Mouse (Mus musculus) MEL (cell line): ENCODE measurements around the gene Ssr1. TPM values are rescaled to one million over a fixed set of nuclear protein-coding genes. Genes with fewer than 3 reads are reported as not detected.
A peak's percentile ranks its signal among the peaks of the same experiment; 100 is the strongest.

Experiments used
- DNase-seq: peaks from one replicate; pipeline ENCODE4 v3.0.0; 2011; ENCODE audit warnings: low read depth, low spot score
- H3K27ac ChIP-seq: 2 replicates; pipeline ENCODE4 v1.5.1; 2012; ENCODE audit warnings: low read depth, mild to moderate bottlenecking, control low read depth, low read length, moderate library complexity; ENCODE audit not compliant: control insufficient read depth
- H3K27me3 ChIP-seq, 2 experiments: fragments of 150-350 bp in 1 of 2; sonication (generic) in 1 of 2; 2 replicates each; pipeline ENCODE4 v1.6.1; 2012; ENCODE audit warnings: low read length in 2 of 2, mild to moderate bottlenecking in 2 of 2, improper control_type of control experiment in 1 of 2, moderate library complexity in 1 of 2; ENCODE audit not compliant: insufficient read depth in 2 of 2, control insufficient read depth in 1 of 2
- H3K36me3 ChIP-seq, 2 experiments: 2 replicates each; pipeline ENCODE4 v1.6.1; 2012 to 2014; ENCODE audit warnings: low read length in 2 of 2, improper control_type of control experiment in 1 of 2, inconsistent platforms in 1 of 2, mild to moderate bottlenecking in 1 of 2; ENCODE audit not compliant: insufficient read depth in 2 of 2, control insufficient read depth in 1 of 2
- H3K4me1 ChIP-seq, 2 experiments: fragments of 150-350 bp in 1 of 2; sonication (generic) in 1 of 2; 2 replicates each; pipeline ENCODE4 v1.6.1; 2012; ENCODE audit warnings: low read length in 2 of 2, improper control_type of control experiment in 1 of 2, mild to moderate bottlenecking in 1 of 2; ENCODE audit not compliant: insufficient read depth in 2 of 2, control insufficient read depth in 1 of 2
- H3K4me3 ChIP-seq, 2 experiments: fragments of 150-350 bp in 1 of 2; sonication (generic) in 1 of 2; 2 replicates each; pipeline ENCODE4 v1.5.1; 2012; ENCODE audit warnings: low read depth in 2 of 2, low read length in 2 of 2, mild to moderate bottlenecking in 2 of 2, moderate library complexity in 2 of 2, control low read depth in 1 of 2, improper control_type of control experiment in 1 of 2; ENCODE audit not compliant: control insufficient read depth in 1 of 2, insufficient read depth in 1 of 2
- H3K79me2 ChIP-seq: 2 replicates; pipeline ENCODE4 v1.6.1; 2012; ENCODE audit warnings: mild to moderate bottlenecking, low read length, moderate library complexity; ENCODE audit not compliant: control insufficient read depth, poor library complexity, insufficient read depth
- H3K9ac ChIP-seq: 2 replicates; pipeline ENCODE4 v1.6.1; 2012; ENCODE audit warnings: low read depth, mild to moderate bottlenecking, control low read depth, low read length, moderate library complexity; ENCODE audit not compliant: control insufficient read depth, poor library complexity, severe bottlenecking
- H3K9me3 ChIP-seq: fragments of 150-350 bp; sonication (generic); replicated peaks from 2 replicates; pipeline ENCODE4 v1.6.1; 2012; ENCODE audit warnings: mild to moderate bottlenecking, low read length, improper control_type of control experiment, moderate library complexity; ENCODE audit not compliant: insufficient read depth
- BHLHE40 ChIP-seq: IDR thresholded peaks from 2 replicates; pipeline ENCODE4 v1.6.1; 2012; ENCODE audit warnings: low read depth, mild to moderate bottlenecking, inconsistent platforms, low read length, improper control_type of control experiment, borderline replicate concordance
- CHD1 ChIP-seq: IDR thresholded peaks from 2 replicates; pipeline ENCODE4 v1.6.1; 2012; ENCODE audit warnings: low read depth, mild to moderate bottlenecking, inconsistent platforms, low read length, improper control_type of control experiment
- CTCF ChIP-seq, 3 experiments: IDR thresholded peaks in 2 of 3; conservative IDR thresholded peaks in 1 of 3; 2 replicates each; pipeline ENCODE4 v1.5.1; 2011 to 2012; ENCODE audit warnings: low read length in 3 of 3, low read depth in 2 of 3, mild to moderate bottlenecking in 2 of 3, improper control_type of control experiment in 1 of 3, inconsistent platforms in 1 of 3, mixed read lengths in 1 of 3, moderate library complexity in 1 of 3; ENCODE audit not compliant: control insufficient read depth in 1 of 3, insufficient read depth in 1 of 3, poor library complexity in 1 of 3, severe bottlenecking in 1 of 3
- E2F4 ChIP-seq: IDR thresholded peaks from 2 replicates; pipeline ENCODE4 v1.6.1; 2011; ENCODE audit warnings: low read depth, low read length, improper control_type of control experiment, borderline replicate concordance
- ELF1 ChIP-seq: IDR thresholded peaks from 2 replicates; pipeline ENCODE4 v1.6.1; 2014; ENCODE audit warnings: low read depth, mild to moderate bottlenecking, inconsistent platforms, low read length, improper control_type of control experiment, moderate library complexity
- EP300 ChIP-seq, 2 experiments: IDR thresholded peaks; 2 replicates each; pipeline ENCODE4 v1.6.1; 2011; ENCODE audit warnings: improper control_type of control experiment in 2 of 2, low read length in 2 of 2, low read depth in 1 of 2, mild to moderate bottlenecking in 1 of 2
- GABPA ChIP-seq: IDR thresholded peaks from 2 replicates; pipeline ENCODE4 v1.6.1; 2012; ENCODE audit warnings: low read depth, mild to moderate bottlenecking, inconsistent platforms, low read length, improper control_type of control experiment, moderate library complexity
- GATA1 ChIP-seq: IDR thresholded peaks from 2 replicates; pipeline ENCODE4 v1.6.1; 2011; ENCODE audit warnings: low read depth, low read length, improper control_type of control experiment
- MAFK ChIP-seq: IDR thresholded peaks from 2 replicates; pipeline ENCODE4 v1.6.1; 2011; ENCODE audit warnings: low read depth, mild to moderate bottlenecking, low read length, improper control_type of control experiment, borderline replicate concordance
- MAX ChIP-seq: IDR thresholded peaks from 2 replicates; pipeline ENCODE4 v1.6.1; 2011; ENCODE audit warnings: low read length, improper control_type of control experiment
- MAZ ChIP-seq: IDR thresholded peaks from 2 replicates; pipeline ENCODE4 v1.6.1; 2012; ENCODE audit warnings: low read depth, mild to moderate bottlenecking, inconsistent platforms, low read length, improper control_type of control experiment
- MEF2A ChIP-seq: IDR thresholded peaks from 2 replicates; pipeline ENCODE4 v1.6.1; 2014; ENCODE audit warnings: low read depth, mild to moderate bottlenecking, inconsistent platforms, low read length, improper control_type of control experiment; ENCODE audit not compliant: poor library complexity, insufficient replicate concordance, severe bottlenecking; ENCODE audit errors: extremely low read depth
- MXI1 ChIP-seq: IDR thresholded peaks from 2 replicates; pipeline ENCODE4 v1.6.1; 2011; ENCODE audit warnings: mild to moderate bottlenecking, low read depth, low read length, improper control_type of control experiment
- NELFE ChIP-seq: IDR thresholded peaks from 2 replicates; pipeline ENCODE4 v1.6.1; 2011; ENCODE audit warnings: low read depth, low read length, improper control_type of control experiment
- POLR2A ChIP-seq, 2 experiments: IDR thresholded peaks; 2 replicates each; pipeline ENCODE4 v1.6.1; 2011 to 2012; ENCODE audit warnings: low read length in 2 of 2, mild to moderate bottlenecking in 2 of 2, control low read depth in 1 of 2, improper control_type of control experiment in 1 of 2, low read depth in 1 of 2, moderate library complexity in 1 of 2; ENCODE audit not compliant: control insufficient read depth in 1 of 2, insufficient read depth in 1 of 2, poor library complexity in 1 of 2
- RAD21 ChIP-seq: IDR thresholded peaks from 2 replicates; pipeline ENCODE4 v1.6.1; 2011; ENCODE audit warnings: mild to moderate bottlenecking, low read depth, low read length, improper control_type of control experiment
- RCOR1 ChIP-seq: IDR thresholded peaks from 2 replicates; pipeline ENCODE4 v1.6.1; 2012; ENCODE audit warnings: low read depth, mild to moderate bottlenecking, inconsistent platforms, low read length, improper control_type of control experiment
- SMC3 ChIP-seq: IDR thresholded peaks from 2 replicates; pipeline ENCODE4 v1.6.1; 2011; ENCODE audit warnings: low read depth, low read length, improper control_type of control experiment
- TAL1 ChIP-seq: IDR thresholded peaks from 2 replicates; pipeline ENCODE4 v1.6.1; 2012; ENCODE audit warnings: mild to moderate bottlenecking, inconsistent platforms, low read length, moderate library complexity, mixed read lengths
- TBP ChIP-seq: IDR thresholded peaks from 2 replicates; pipeline ENCODE4 v1.8.0; 2011; ENCODE audit warnings: low read depth, low read length, improper control_type of control experiment
- TCF12 ChIP-seq: IDR thresholded peaks from 2 replicates; pipeline ENCODE4 v1.6.1; 2014; ENCODE audit warnings: low read depth, mild to moderate bottlenecking, inconsistent platforms, low read length, improper control_type of control experiment, moderate library complexity
- ZC3H11A ChIP-seq: IDR thresholded peaks from 2 replicates; pipeline ENCODE4 v1.6.1; 2012; ENCODE audit warnings: low read depth, mild to moderate bottlenecking, inconsistent platforms, low read length, improper control_type of control experiment
- ZKSCAN1 ChIP-seq: IDR thresholded peaks from 2 replicates; pipeline ENCODE4 v1.6.1; 2012; ENCODE audit warnings: low read depth, mild to moderate bottlenecking, inconsistent platforms, low read length, improper control_type of control experiment, moderate library complexity
- ZNF384 ChIP-seq: IDR thresholded peaks from 2 replicates; pipeline ENCODE4 v1.6.1; 2012; ENCODE audit warnings: low read depth, mild to moderate bottlenecking, inconsistent platforms, low read length, improper control_type of control experiment
- polyA plus RNA-seq, 2 experiments: library from polyadenylated mRNA; stranded (reverse) in 1 of 2; unstranded in 1 of 2; fragments of >175 nt in 1 of 2; fragments of >200 nt in 1 of 2; gene quantifications; 2 replicates each; pipeline versions ENCODE4 v1.2.1 to v1.2.4; 2012; ENCODE audit warnings: low replicate concordance in 2 of 2, low read depth in 1 of 2; ENCODE audit not compliant: insufficient read length in 2 of 2, insufficient read depth in 1 of 2, missing spikeins in 1 of 2
- total RNA-seq: library from RNA; depleted of rRNA; stranded (reverse); fragments of 300-350 nt; gene quantifications from 2 replicates; pipeline ENCODE4 v1.2.3, GENCODE M21; 2012

Gene Ssr1
- total and polyA plus RNA-seq, 3 experiments, result 30.9 to 104 (median 77.2) TPM

DNA sequence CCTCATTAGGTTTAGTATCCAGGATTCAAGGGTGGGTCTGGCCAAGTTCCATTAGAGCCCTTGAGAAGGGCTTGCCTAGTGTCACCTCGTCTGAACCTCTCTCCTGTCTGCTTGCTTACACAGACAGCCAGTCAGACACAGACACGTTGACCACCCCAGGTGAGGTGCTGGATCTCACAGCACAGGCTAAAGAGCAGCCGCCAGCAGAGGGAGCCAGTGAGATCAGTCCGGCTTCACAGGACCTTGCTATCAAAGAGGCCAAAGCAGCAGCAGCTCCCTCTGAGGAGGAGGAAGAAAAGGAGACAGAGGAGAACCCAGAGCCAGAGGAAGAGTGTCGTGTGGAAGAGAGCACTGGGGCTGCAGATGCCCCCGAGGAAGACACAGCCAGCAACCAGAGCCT lies 47.3 kb downstream of the Ssr1 start:
- H3K9ac ChIP-seq, result no peak overlapping the region
- TF ChIP-seq MAFK (no peak), SMC3 (peak; percentile 86), ZC3H11A (peak; percentile 52; the same call in 1 of the 2 replicates), CTCF (IDR thresholded peaks at IDR 0.05 in 2 of 3, conservative IDR thresholded peaks at IDR 0.05 in 1 of 3; ENCODE audit: control insufficient read depth in 1 of 3, insufficient read depth in 1 of 3, low read depth in 2 of 3, low read length in 3 of 3, poor library complexity in 1 of 3, severe bottlenecking in 1 of 3) (peak; percentile 84 to 91 (median 89)), CHD1 (no peak), TCF12 (no peak), EP300 (IDR thresholded peaks at IDR 0.05; ENCODE audit: low read depth in 1 of 2, low read length in 2 of 2) (no peak), RAD21 (peak; percentile 56), GATA1 (no peak), ZNF384 (no peak), NELFE (no peak), ZKSCAN1 (no peak)
- no peaks in the 10 kb centered on the region for H3K4me1 ChIP-seq
- peak; percentile 79 for DNase-seq
- H3K79me2 ChIP-seq, result no peaks in the 10 kb centered on the region
- no peaks in the 10 kb centered on the region for H3K27me3 ChIP-seq
- peaks cover 0 to 13% of the 10 kb centered on the region in 2 experiments; a peak in 2 of 4 replicates for H3K36me3 ChIP-seq
- no peak overlapping the region for H3K4me3 ChIP-seq
- no peak overlapping the region for H3K27ac ChIP-seq
- H3K9me3 ChIP-seq, result no peaks in the 10 kb centered on the region

DNA sequence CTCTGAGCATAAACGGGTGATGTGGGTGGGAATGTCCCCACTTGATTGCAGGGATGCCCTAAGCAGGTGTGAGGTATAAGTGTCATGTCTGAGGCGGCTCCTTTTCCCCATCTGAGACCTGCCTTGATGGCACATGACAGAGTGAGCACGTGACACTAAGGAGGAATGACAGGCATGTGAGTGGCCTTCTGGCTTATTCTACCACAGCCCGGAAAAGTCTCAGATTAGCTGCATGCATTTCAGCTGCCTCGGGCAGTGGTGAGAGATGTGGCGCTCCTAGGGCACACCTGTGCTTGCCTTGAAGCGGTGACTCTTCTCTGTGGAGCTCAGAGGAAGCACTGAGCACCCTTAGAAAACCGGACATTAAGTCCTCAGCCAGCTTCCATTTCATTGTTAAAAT lies 48.6 kb downstream of the Ssr1 start:
- Histone ChIP-seq H3K36me3 (peaks cover 0 to 13% of the 10 kb centered on the region in 2 experiments; a peak in 2 of 4 replicates), H3K4me3 (no peak overlapping the region), H3K79me2 (no peaks in the 10 kb centered on the region), H3K27me3 (no peaks in the 10 kb centered on the region), H3K4me1 (no peaks in the 10 kb centered on the region), H3K9me3 (no peaks in the 10 kb centered on the region), H3K27ac (no peak overlapping the region), H3K9ac (no peak overlapping the region)
- DNase-seq, result no peak
- TF ChIP-seq CHD1 (no peak), ELF1 (no peak), RCOR1 (no peak), RAD21 (no peak), MEF2A (no peak), E2F4 (no peak), MAFK (no peak), MAX (no peak), GABPA (no peak), MAZ (no peak), MXI1 (no peak), TAL1 (no peak), CTCF (IDR thresholded peaks at IDR 0.05 in 2 of 3, conservative IDR thresholded peaks at IDR 0.05 in 1 of 3; ENCODE audit: control insufficient read depth in 1 of 3, insufficient read depth in 1 of 3, low read depth in 2 of 3, low read length in 3 of 3, poor library complexity in 1 of 3, severe bottlenecking in 1 of 3) (no peak), NELFE (no peak), TBP (no peak), POLR2A (IDR thresholded peaks at IDR 0.05; ENCODE audit: control insufficient read depth in 1 of 2, insufficient read depth in 1 of 2, low read depth in 1 of 2, low read length in 2 of 2, poor library complexity in 1 of 2) (no peak), BHLHE40 (no peak)
